Mouse (Mus musculus): ENCODE data around the gene B4galnt4. TPM values are rescaled to one million over a fixed set of nuclear protein-coding genes. Genes with fewer than 3 reads are reported as not detected.
A peak's percentile ranks its signal among the peaks of the same experiment; 100 is the strongest.
"Not testable (repeated sequence)": the region's sequence is repeated elsewhere in the genome, so short reads cannot be mapped to it uniquely, and the experiment has no call there.

B4galnt4 gene
- polyA plus RNA-seq, 1 experiment = 15.8 TPM

- H3K27ac ChIP-seq (ENCODE audit: insufficient read depth, low read depth, low read length) = no peak overlapping the region
- TF ChIP-seq CTCF (IDR thresholded peaks at IDR 0.05; ENCODE audit: extremely low read depth, insufficient read length, insufficient replicate concordance, low read depth, low read length) = no peak
- no peak for TF ChIP-seq POLR2A (IDR thresholded peaks at IDR 0.05; ENCODE audit: low read depth, low read length)
- 57% methylated on average over 6 of the region's 6 CpGs for WGBS
- H3K27me3 ChIP-seq (ENCODE audit: control insufficient read depth, insufficient read depth, low read length) = no peaks in the 10 kb centered on the region
- no peaks in the 10 kb centered on the region for H3K36me3 ChIP-seq (ENCODE audit: control insufficient read depth, insufficient read depth, low read length)
- no peak overlapping the region for H3K4me3 ChIP-seq (ENCODE audit: low read depth, low read length)
- H3K4me1 ChIP-seq (ENCODE audit: control insufficient read depth, insufficient read depth, insufficient read length, low read length) = no peaks in the 10 kb centered on the region
Measured at GRCm38 (mm10) chr7:141024865-141025838, 35.8 kb upstream of the B4galnt4 start.

- peak overlapping the region; percentile 55 for H3K27ac ChIP-seq (ENCODE audit: insufficient read depth, low read depth, low read length)
- 30% methylated on average over 6 of the region's 6 CpGs for WGBS
- no peak overlapping the region for H3K4me3 ChIP-seq (ENCODE audit: low read depth, low read length)
- H3K36me3 ChIP-seq (ENCODE audit: control insufficient read depth, insufficient read depth, low read length) = no peaks in the 10 kb centered on the region
- H3K4me1 ChIP-seq (ENCODE audit: control insufficient read depth, insufficient read depth, insufficient read length, low read length) = no peaks in the 10 kb centered on the region
- TF ChIP-seq POLR2A (IDR thresholded peaks at IDR 0.05; ENCODE audit: low read depth, low read length) = no peak
- TF ChIP-seq CTCF (IDR thresholded peaks at IDR 0.05; ENCODE audit: extremely low read depth, insufficient read length, insufficient replicate concordance, low read depth, low read length) = no peak
- no peaks in the 10 kb centered on the region for H3K27me3 ChIP-seq (ENCODE audit: control insufficient read depth, insufficient read depth, low read length)
Measured at GRCm38 (mm10) chr7:141026097-141026739, 34.7 kb upstream of the B4galnt4 start.

GRCm38 (mm10) chr7:141026740-141027098, 34.2 kb upstream of the B4galnt4 start:
- Histone ChIP-seq H3K27me3 (ENCODE audit: control insufficient read depth, insufficient read depth, low read length) (no peaks in the 10 kb centered on the region), H3K36me3 (ENCODE audit: control insufficient read depth, insufficient read depth, low read length) (no peaks in the 10 kb centered on the region), H3K4me1 (ENCODE audit: control insufficient read depth, insufficient read depth, insufficient read length, low read length) (no peaks in the 10 kb centered on the region), H3K27ac (ENCODE audit: insufficient read depth, low read depth, low read length) (peak overlapping the region; percentile 25), H3K4me3 (ENCODE audit: low read depth, low read length) (no peak overlapping the region)
- TF ChIP-seq CTCF (IDR thresholded peaks at IDR 0.05; ENCODE audit: extremely low read depth, insufficient read length, insufficient replicate concordance, low read depth, low read length) (no peak), POLR2A (IDR thresholded peaks at IDR 0.05; ENCODE audit: low read depth, low read length) (no peak)
- 66% methylated on average over 5 of the region's 5 CpGs for WGBS

- no peaks in the 10 kb centered on the region for H3K27me3 ChIP-seq (ENCODE audit: control insufficient read depth, insufficient read depth, low read length)
- H3K27ac ChIP-seq (ENCODE audit: insufficient read depth, low read depth, low read length) = no peak within 1 kb of the TSS
- H3K36me3 ChIP-seq (ENCODE audit: control insufficient read depth, insufficient read depth, low read length) = no peaks in the 10 kb centered on the region
- TF ChIP-seq CTCF (IDR thresholded peaks at IDR 0.05; ENCODE audit: extremely low read depth, insufficient read length, insufficient replicate concordance, low read depth, low read length) = no peak
- no peak for TF ChIP-seq POLR2A (IDR thresholded peaks at IDR 0.05; ENCODE audit: low read depth, low read length)
- no peak within 1 kb of the TSS for H3K4me3 ChIP-seq (ENCODE audit: low read depth, low read length)
- H3K4me1 ChIP-seq (ENCODE audit: control insufficient read depth, insufficient read depth, insufficient read length, low read length) = peaks cover 5% of the 10 kb centered on the region; the same call in 1 of the 2 replicates
- 96% methylated on average over 2 of the region's 2 CpGs for WGBS
Measured at GRCm38 (mm10) chr7:141028831-141029230, 32.1 kb upstream of the B4galnt4 start, which contains the start of gene Gm17387. Gene Gm17387 (plus strand): TSS chr7:141029131.

GRCm38 (mm10) chr7:141030390-141030789, 30.5 kb upstream of the B4galnt4 start:
- TF ChIP-seq CTCF (IDR thresholded peaks at IDR 0.05; ENCODE audit: extremely low read depth, insufficient read length, insufficient replicate concordance, low read depth, low read length) (no peak), POLR2A (IDR thresholded peaks at IDR 0.05; ENCODE audit: low read depth, low read length) (no peak)
- Histone ChIP-seq H3K27ac (ENCODE audit: insufficient read depth, low read depth, low read length) (no peak overlapping the region), H3K4me1 (ENCODE audit: control insufficient read depth, insufficient read depth, insufficient read length, low read length) (peaks cover 5% of the 10 kb centered on the region; the same call in 1 of the 2 replicates), H3K36me3 (ENCODE audit: control insufficient read depth, insufficient read depth, low read length) (no peaks in the 10 kb centered on the region), H3K27me3 (ENCODE audit: control insufficient read depth, insufficient read depth, low read length) (no peaks in the 10 kb centered on the region), H3K4me3 (ENCODE audit: low read depth, low read length) (no peak overlapping the region)
- WGBS = 66% methylated on average over 3 of the region's 3 CpGs

- no peaks in the 10 kb centered on the region for H3K27me3 ChIP-seq (ENCODE audit: control insufficient read depth, insufficient read depth, low read length)
Measured at GRCm38 (mm10) chr7:141032458-141033167, 28.3 kb upstream of the B4galnt4 start.

GRCm38 (mm10) chr7:141036624-141037023, 24.3 kb upstream of the B4galnt4 start:
- H3K4me1 ChIP-seq (ENCODE audit: control insufficient read depth, insufficient read depth, insufficient read length, low read length); H3K4me3 ChIP-seq (ENCODE audit: low read depth, low read length); H3K27ac ChIP-seq (ENCODE audit: insufficient read depth, low read depth, low read length); H3K27me3 ChIP-seq (ENCODE audit: control insufficient read depth, insufficient read depth, low read length); H3K36me3 ChIP-seq (ENCODE audit: control insufficient read depth, insufficient read depth, low read length): not testable (repeated sequence)
- WGBS = 64% methylated on average over 1 of the region's 2 CpGs

More at GRCm38 (mm10) chr7:141032458-141033167, 28.3 kb upstream of the B4galnt4 start:
- Histone ChIP-seq H3K4me3 (ENCODE audit: low read depth, low read length) (no peak overlapping the region), H3K4me1 (ENCODE audit: control insufficient read depth, insufficient read depth, insufficient read length, low read length) (peaks cover 6% of the 10 kb centered on the region; the same call in 1 of the 2 replicates), H3K36me3 (ENCODE audit: control insufficient read depth, insufficient read depth, low read length) (no peaks in the 10 kb centered on the region), H3K27ac (ENCODE audit: insufficient read depth, low read depth, low read length) (no peak overlapping the region)
- 31% methylated on average over 9 of the region's 9 CpGs for WGBS
- TF ChIP-seq POLR2A (IDR thresholded peaks at IDR 0.05; ENCODE audit: low read depth, low read length) (no peak), CTCF (IDR thresholded peaks at IDR 0.05; ENCODE audit: extremely low read depth, insufficient read length, insufficient replicate concordance, low read depth, low read length) (no peak)

Measured in small intestine, adult 2 months (tissue).